Mouse (Mus musculus): ENCODE results near the gene Tmem184b.
A peak's percentile ranks its signal among the peaks of the same experiment; 100 is the strongest.

Gene Tmem184b

GRCm38 (mm10) chr15:79322281-79322990 is 80.9 kb downstream of the Tmem184b start:
- peak; percentile 51 to 64 for DNase-seq (ENCODE audit: inconsistent age in 2 of 2, low spot score in 1 of 2)

- DNase-seq (ENCODE audit: inconsistent age in 2 of 2, low spot score in 1 of 2): no peak
These were observed 81.6 kb downstream of the Tmem184b start for GRCm38 (mm10) chr15:79321733-79322190.

GRCm38 (mm10) chr15:79313848-79314369 is 89.5 kb downstream of the Tmem184b start:
- DNase-seq (ENCODE audit: inconsistent age in 2 of 2, low spot score in 1 of 2): no peak

Data from adrenal gland, adult (tissue).